Mouse (Mus musculus) erythroblast, embryonic 14.5 days (primary cell): ENCODE results near the gene Hnf1b.

Experiments
- GATA1 ChIP-seq: IDR thresholded peaks from 2 replicates; pipeline ENCODE4 v1.6.1; 2012; ENCODE audit warnings: low read length, inconsistent platforms, mixed read lengths
- TAL1 ChIP-seq: IDR thresholded peaks from 3 replicates; pipeline ENCODE4 v1.6.1; 2012; ENCODE audit warnings: low read length, inconsistent platforms, mixed read lengths

DNA sequence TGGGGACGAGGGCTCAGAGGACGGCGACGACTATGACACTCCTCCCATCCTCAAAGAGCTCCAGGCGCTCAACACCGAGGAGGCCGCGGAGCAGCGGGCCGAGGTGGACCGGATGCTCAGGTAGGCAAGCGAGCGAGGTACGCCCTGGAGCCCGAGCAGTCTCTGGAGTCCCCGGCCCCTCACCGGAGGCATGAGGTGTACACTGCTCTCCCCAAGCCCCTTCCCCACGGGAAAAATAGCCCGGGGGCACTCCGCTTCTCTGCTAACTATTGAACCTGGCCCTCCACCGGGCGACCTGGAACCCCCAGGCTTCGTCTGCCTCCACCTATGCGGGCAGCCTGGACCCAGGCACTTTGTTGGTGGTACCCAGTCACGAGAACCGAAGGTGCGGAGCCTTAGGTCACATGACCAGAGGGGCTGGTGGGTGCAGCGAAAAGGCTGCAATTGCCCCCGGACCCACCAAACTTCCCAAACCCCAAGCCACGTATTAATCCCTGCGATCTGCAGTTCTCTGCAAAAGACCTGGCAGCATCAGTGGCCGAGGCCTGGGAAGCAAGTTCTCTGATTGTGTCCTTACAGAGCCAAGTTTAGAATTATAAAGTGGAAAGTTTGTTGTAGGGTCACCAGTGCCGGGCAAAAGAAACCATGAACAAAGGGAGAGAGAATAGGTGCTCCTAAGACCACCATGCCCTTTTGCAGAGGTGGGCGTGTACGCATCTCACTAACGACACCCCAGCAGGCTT is 1.6 kb downstream of the Hnf1b start:
- no peak for TF ChIP-seq GATA1
- no peak for TF ChIP-seq TAL1
